Mouse (Mus musculus) bone marrow macrophage, adult 2 months (primary cell): ENCODE data around the gene Gm12789.

ENCODE experiments used
- CTCF ChIP-seq: IDR thresholded peaks from 2 replicates; pipeline ENCODE4 v1.5.1; 2012; ENCODE audit warnings: low read depth, mild to moderate bottlenecking, low read length, moderate library complexity
- POLR2A ChIP-seq: IDR thresholded peaks from 2 replicates; pipeline ENCODE4 v1.6.1; 2012; ENCODE audit warnings: mild to moderate bottlenecking, low read depth, low read length, borderline replicate concordance

DNA sequence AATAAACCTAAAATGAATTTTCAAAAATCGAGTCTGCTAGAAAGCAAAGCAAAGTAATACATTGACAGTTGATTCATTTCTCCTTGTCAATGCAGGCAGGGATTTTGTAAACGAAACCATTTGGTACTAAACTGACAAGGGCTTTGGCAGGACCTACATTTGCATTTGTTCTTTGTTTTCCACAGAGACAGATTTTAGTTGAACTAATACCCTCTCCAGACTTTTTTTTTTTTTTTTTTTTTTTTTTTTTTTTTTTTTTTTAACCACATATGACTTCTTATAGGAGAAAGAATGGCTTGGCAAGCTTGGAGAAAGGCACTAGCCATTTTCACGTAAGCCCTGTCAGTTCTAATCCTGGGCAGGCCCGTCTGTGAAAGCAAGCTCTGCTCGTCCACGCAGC, 40.2 kb downstream of the Gm12789 start:
- TF ChIP-seq CTCF (no peak), POLR2A (no peak)
